Mouse (Mus musculus) heart, embryonic 11.5 days (tissue): Measurements from ENCODE around the gene Ntrk1. TPM values are rescaled to one million over a fixed set of nuclear protein-coding genes. Genes with fewer than 3 reads are reported as not detected.
"Not testable (repeated sequence)": the region's sequence is repeated elsewhere in the genome, so short reads cannot be mapped to it uniquely, and the experiment has no call there.

Experiments used
- ATAC-seq: fragments of 200-750 bp; cut with Nextera tagmentation; replicated peaks from 2 replicates; pipeline ENCODE4 v1.8.0; 2017; ENCODE audit warnings: moderate library complexity; ENCODE audit not compliant: insufficient number of reproducible peaks, low FRiP score, low TSS enrichment
- H3K27ac ChIP-seq: fragments of 300-500 bp; sonication (generic); 2 replicates; pipeline ENCODE4 v1.5.1; 2014; ENCODE audit warnings: mild to moderate bottlenecking, low read depth, low read length
- H3K27me3 ChIP-seq: fragments of 300-500 bp; sonication (generic); 2 replicates; pipeline ENCODE4 v1.6.1; 2014; ENCODE audit warnings: mild to moderate bottlenecking, low read length, mixed read lengths; ENCODE audit not compliant: control insufficient read depth, insufficient read depth
- H3K36me3 ChIP-seq: fragments of 300-500 bp; sonication (generic); 2 replicates; pipeline ENCODE4 v1.6.1; 2014; ENCODE audit warnings: mild to moderate bottlenecking, low read length, moderate library complexity, mixed read lengths; ENCODE audit not compliant: control insufficient read depth, insufficient read depth
- H3K4me1 ChIP-seq: fragments of 300-500 bp; sonication (generic); 2 replicates; pipeline ENCODE4 v1.6.1; 2014; ENCODE audit warnings: low read length; ENCODE audit not compliant: control insufficient read depth, insufficient read depth
- H3K4me2 ChIP-seq: fragments of 300-500 bp; sonication (generic); 2 replicates; pipeline ENCODE4 v1.6.1; 2014; ENCODE audit warnings: mild to moderate bottlenecking, moderate library complexity
- H3K4me3 ChIP-seq: fragments of 300-500 bp; sonication (generic); 2 replicates; pipeline ENCODE4 v1.5.1; 2014; ENCODE audit warnings: low read depth, low read length
- H3K9ac ChIP-seq: fragments of 300-500 bp; sonication (generic); 2 replicates; pipeline ENCODE4 v1.6.1; 2014; ENCODE audit warnings: mild to moderate bottlenecking, low read depth, low read length, moderate library complexity
- H3K9me3 ChIP-seq: fragments of 300-500 bp; sonication (generic); replicated peaks from 2 replicates; pipeline ENCODE4 v1.6.1; 2016; ENCODE audit warnings: low read length; ENCODE audit not compliant: control insufficient read depth
- WGBS: fragments of 180-500 bp; shearing (Covaris S2); extraction: QIAGEN DNeasy Blood & Tissue Kit; methylation state at CpG from one replicate; pipeline ENCODE4 v1.1.7; 2014; ENCODE audit not compliant: insufficient replicate concordance; 5-methylcytosine and 5-hydroxymethylcytosine counted together
- polyA plus RNA-seq: library from polyadenylated mRNA; unstranded; fragments of >200 nt; fragmentation: Nextera tagmentation; extraction: Ambion mirVana; gene quantifications from 2 replicates; pipeline ENCODE4 v1.2.1, GENCODE M21; 2014

Gene Ntrk1
- polyA plus RNA-seq, result 0.30 and 0.51 TPM in 2 replicates

GRCm38 (mm10) chr3:87794922-87795325 lies at the start of gene Ntrk1:
Gene Ntrk1 (minus strand): TSS chr3:87795162.
- Histone ChIP-seq H3K27me3 (peaks cover 97% of the 10 kb centered on the region), H3K9ac (no peak within 1 kb of the TSS), H3K36me3 (no peaks in the 10 kb centered on the region), H3K27ac (no peak within 1 kb of the TSS), H3K9me3 (no peaks in the 10 kb centered on the region), H3K4me2 (peak within 1 kb of the TSS; percentile 60), H3K4me1 (peaks cover 14% of the 10 kb centered on the region), H3K4me3 (peak within 1 kb of the TSS; percentile 33)
- 0% methylated on average over 37 of the region's 47 CpGs for WGBS
- ATAC-seq, result no peak

- Histone ChIP-seq H3K36me3 (no peaks in the 10 kb centered on the region), H3K4me2 (no peak overlapping the region), H3K9me3 (no peaks in the 10 kb centered on the region), H3K4me3 (no peak overlapping the region), H3K9ac (no peak overlapping the region), H3K27me3 (peaks cover 2% of the 10 kb centered on the region; the same call in 1 of the 2 replicates), H3K4me1 (no peaks in the 10 kb centered on the region), H3K27ac (no peak overlapping the region)
- no peak for ATAC-seq
These were observed 45.9 kb upstream of the Ntrk1 start for GRCm38 (mm10) chr3:87840858-87841257.

- 3% methylated on average over 4 of the region's 4 CpGs for WGBS
- H3K4me2 ChIP-seq, result no peak overlapping the region
- no peak overlapping the region for H3K9ac ChIP-seq
- H3K4me1 ChIP-seq, result no peaks in the 10 kb centered on the region
- H3K27me3 ChIP-seq, result peaks cover 2% of the 10 kb centered on the region; the same call in 1 of the 2 replicates
- no peak overlapping the region for H3K4me3 ChIP-seq
- H3K27ac ChIP-seq, result no peak overlapping the region
- no peaks in the 10 kb centered on the region for H3K9me3 ChIP-seq
- no peaks in the 10 kb centered on the region for H3K36me3 ChIP-seq
- ATAC-seq, result no peak
These were observed 43.7 kb upstream of the Ntrk1 start for GRCm38 (mm10) chr3:87838622-87839021.

- ATAC-seq, result no peak
- no peaks in the 10 kb centered on the region for H3K27me3 ChIP-seq
- H3K9ac ChIP-seq, result no peak overlapping the region
- H3K4me2 ChIP-seq, result no peak overlapping the region
- no peaks in the 10 kb centered on the region for H3K36me3 ChIP-seq
- no peaks in the 10 kb centered on the region for H3K4me1 ChIP-seq
- H3K4me3 ChIP-seq, result no peak overlapping the region
- H3K27ac ChIP-seq, result no peak overlapping the region
- 68% methylated on average over 5 of the region's 5 CpGs for WGBS
- no peaks in the 10 kb centered on the region for H3K9me3 ChIP-seq
These were observed 38.5 kb upstream of the Ntrk1 start for GRCm38 (mm10) chr3:87833482-87833881.

GRCm38 (mm10) chr3:87832109-87832859 lies 37.3 kb upstream of the Ntrk1 start:
- WGBS, result 81% methylated on average over 7 of the region's 7 CpGs

GRCm38 (mm10) chr3:87829025-87829424 lies 34.1 kb upstream of the Ntrk1 start:
- Histone ChIP-seq H3K4me3 (no peak overlapping the region), H3K36me3 (no peaks in the 10 kb centered on the region), H3K9ac (no peak overlapping the region), H3K4me2 (no peak overlapping the region), H3K4me1 (no peaks in the 10 kb centered on the region), H3K27me3 (no peaks in the 10 kb centered on the region), H3K27ac (no peak overlapping the region), H3K9me3 (no peaks in the 10 kb centered on the region)
- no peak for ATAC-seq
- 41% methylated on average over 10 of the region's 10 CpGs for WGBS

More at GRCm38 (mm10) chr3:87832109-87832859, 37.3 kb upstream of the Ntrk1 start:
- H3K9me3 ChIP-seq, result no peaks in the 10 kb centered on the region
- H3K4me1 ChIP-seq, result no peaks in the 10 kb centered on the region
- H3K4me3 ChIP-seq, result no peak overlapping the region
- H3K9ac ChIP-seq, result no peak overlapping the region
- H3K27ac ChIP-seq, result no peak overlapping the region
- ATAC-seq, result no peak
- no peak overlapping the region for H3K4me2 ChIP-seq
- no peaks in the 10 kb centered on the region for H3K27me3 ChIP-seq
- no peaks in the 10 kb centered on the region for H3K36me3 ChIP-seq

GRCm38 (mm10) chr3:87828435-87828834 lies 33.5 kb upstream of the Ntrk1 start:
- Histone ChIP-seq H3K27ac (no peak overlapping the region), H3K36me3 (no peaks in the 10 kb centered on the region), H3K4me1 (no peaks in the 10 kb centered on the region), H3K27me3 (no peaks in the 10 kb centered on the region; the same call in 1 of the 2 replicates), H3K9me3 (no peaks in the 10 kb centered on the region), H3K4me3 (no peak overlapping the region), H3K9ac (no peak overlapping the region), H3K4me2 (no peak overlapping the region)
- 33% methylated on average over 4 of the region's 4 CpGs for WGBS
- no peak for ATAC-seq

- not testable (repeated sequence) for ATAC-seq, H3K9me3 ChIP-seq, H3K4me1 ChIP-seq, H3K36me3 ChIP-seq, H3K4me2 ChIP-seq, H3K9ac ChIP-seq, H3K4me3 ChIP-seq, H3K27ac ChIP-seq
- H3K27me3 ChIP-seq, result peaks cover 11% of the 10 kb centered on the region
- 76% methylated on average over 1 of the region's 1 CpGs for WGBS
These were observed 29.2 kb upstream of the Ntrk1 start, which contains the start of gene Pear1 for GRCm38 (mm10) chr3:87824206-87824605. Gene Pear1 (minus strand): TSS chr3:87824306.

GRCm38 (mm10) chr3:87818226-87818625 lies 23.3 kb upstream of the Ntrk1 start:
- H3K9me3 ChIP-seq, result no peaks in the 10 kb centered on the region
- H3K4me1 ChIP-seq, result no peaks in the 10 kb centered on the region
- H3K27ac ChIP-seq, result no peak overlapping the region
- H3K27me3 ChIP-seq, result peaks cover 51% of the 10 kb centered on the region
- H3K4me2 ChIP-seq, result no peak overlapping the region
- no peak overlapping the region for H3K9ac ChIP-seq
- no peak for ATAC-seq
- 56% methylated on average over 12 of the region's 12 CpGs for WGBS
- no peak overlapping the region for H3K4me3 ChIP-seq
- H3K36me3 ChIP-seq, result no peaks in the 10 kb centered on the region
